Mouse (Mus musculus) lung, postnatal 0 days (tissue): ENCODE results near the gene Shcbp1.

Experiments used
- CTCF ChIP-seq: IDR thresholded peaks from 2 replicates; pipeline ENCODE4 v1.5.1; 2016; ENCODE audit warnings: antibody characterized with exemption, mild to moderate bottlenecking
- EP300 ChIP-seq: IDR thresholded peaks from 2 replicates; pipeline ENCODE4 v1.6.1; 2016; ENCODE audit warnings: antibody characterized with exemption, mild to moderate bottlenecking, control low read depth

DNA sequence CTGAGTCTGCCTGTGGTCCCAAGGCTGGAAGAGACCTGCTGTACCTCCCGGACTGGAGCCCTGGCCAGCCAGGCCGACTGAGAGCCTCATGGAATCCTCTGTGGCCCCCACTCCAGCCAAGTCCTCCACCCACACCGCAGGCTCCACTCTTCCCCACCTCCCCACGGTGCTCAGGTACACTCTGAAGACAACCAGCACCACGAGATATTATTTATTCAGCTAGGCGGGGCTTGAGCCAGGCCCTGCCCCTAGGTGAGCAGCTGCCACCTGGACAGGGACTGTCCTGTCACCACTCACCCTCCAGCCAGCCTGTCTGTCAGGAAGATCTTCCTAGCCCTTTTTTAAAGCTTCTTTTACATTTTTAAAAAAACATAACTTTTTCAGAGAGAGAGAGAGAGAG lies 1.1 kb downstream of the Shcbp1 start:
- no peak for TF ChIP-seq CTCF
- no peak for TF ChIP-seq EP300
